Mouse (Mus musculus) B cell, adult 2 months (primary cell): ENCODE results near the gene Klb.
"Not testable (repeated sequence)": the region's sequence is repeated elsewhere in the genome, so short reads cannot be mapped to it uniquely, and the experiment has no call there.

ENCODE experiments used
- DNase-seq, 2 experiments: peaks; one replicate each; pipeline ENCODE4 v3.0.0; 2022

Klb gene

GRCm38 (mm10) chr5:65348168-65348567, at the start of gene Klb:
Gene Klb (plus strand): TSS chr5:65348314.
- no peak for DNase-seq

- not testable (repeated sequence) for DNase-seq
Measured at GRCm38 (mm10) chr5:65299623-65300022, 48.5 kb upstream of the Klb start.

- DNase-seq: no peak
Measured at GRCm38 (mm10) chr5:65300121-65300520, 48.0 kb upstream of the Klb start.

- DNase-seq: no peak
Measured at GRCm38 (mm10) chr5:65305516-65305915, 42.6 kb upstream of the Klb start.

- DNase-seq: no peak
Measured at GRCm38 (mm10) chr5:65308208-65308607, 39.9 kb upstream of the Klb start.

GRCm38 (mm10) chr5:65308866-65309265, 39.2 kb upstream of the Klb start:
- DNase-seq: no peak

GRCm38 (mm10) chr5:65319176-65319575, 28.9 kb upstream of the Klb start:
- DNase-seq: no peak

- DNase-seq: peak; percentile 72 to 77
Measured at GRCm38 (mm10) chr5:65322165-65322564, 25.9 kb upstream of the Klb start.

- DNase-seq: no peak
Measured at GRCm38 (mm10) chr5:65324271-65324670, 23.8 kb upstream of the Klb start.

- DNase-seq: no peak
Measured at GRCm38 (mm10) chr5:65324758-65325355, 23.3 kb upstream of the Klb start.

- peak; percentile 54 to 61 for DNase-seq
Measured at GRCm38 (mm10) chr5:65326212-65326611, 21.9 kb upstream of the Klb start.

GRCm38 (mm10) chr5:65329971-65330370, 18.1 kb upstream of the Klb start:
- DNase-seq: peak; percentile 26 to 34

- DNase-seq: no peak
Measured at GRCm38 (mm10) chr5:65334788-65335187, 13.3 kb upstream of the Klb start.

GRCm38 (mm10) chr5:65335298-65336074, 12.6 kb upstream of the Klb start, which contains the start of gene Rfc1:
Gene Rfc1 (minus strand): TSS chr5:65335670.
- peak; percentile 92 to 95 for DNase-seq

GRCm38 (mm10) chr5:65336075-65336355, 12.1 kb upstream of the Klb start:
- DNase-seq: no peak

GRCm38 (mm10) chr5:65338394-65338793, 9.7 kb upstream of the Klb start:
- DNase-seq: peak in 1 of 2 experiments; percentile 50

GRCm38 (mm10) chr5:65340167-65340566, 7.9 kb upstream of the Klb start:
- DNase-seq: no peak

GRCm38 (mm10) chr5:65350508-65350907, 2.4 kb downstream of the Klb start:
- no peak for DNase-seq

- no peak for DNase-seq
Measured at GRCm38 (mm10) chr5:65354097-65354496, 6.0 kb downstream of the Klb start.

- peak in 1 of 2 experiments; percentile 22 for DNase-seq
Measured at GRCm38 (mm10) chr5:65354985-65355384, 6.9 kb downstream of the Klb start.

GRCm38 (mm10) chr5:65356851-65357250, 8.7 kb downstream of the Klb start:
- DNase-seq: no peak

GRCm38 (mm10) chr5:65357771-65358170, 9.7 kb downstream of the Klb start:
- no peak for DNase-seq

- no peak for DNase-seq
Measured at GRCm38 (mm10) chr5:65367837-65368236, 19.7 kb downstream of the Klb start.

- DNase-seq: no peak
Measured at GRCm38 (mm10) chr5:65371551-65371950, 23.4 kb downstream of the Klb start.

- DNase-seq: no peak
Measured at GRCm38 (mm10) chr5:65374746-65375145, 26.6 kb downstream of the Klb start.
